In genomic region chr1:55957804-55958445, GRCm38 (mm10) we compare ENCODE assay signal across 14 mouse cellular contexts.
DNase-seq lines count a peak whose midpoint lies in the region; ATAC-seq and TF ChIP-seq lines count a peak whose summit lies in the region.
"Had no signal": no experiment of that assay in that cellular context is flagged by ENCODE, and none has a peak within 500 bp of the region (broad histone marks: within the 10 kb centered on the region; RNA-seq: fewer than 3 reads in every experiment).

No protein-coding gene starts in this region.

- H3K36me3 ChIP-seq in forebrain, postnatal 0 days (ENCODE audit: insufficient read depth), result no peaks in the 10 kb centered on the region
- no peaks in the 10 kb centered on the region for H3K36me3 ChIP-seq in forebrain, embryonic 12.5 days (replicated peaks)
- H3K36me3 ChIP-seq in liver, embryonic 15.5 days (replicated peaks), result no peaks in the 10 kb centered on the region
- H3K36me3 ChIP-seq: hindbrain, embryonic 15.5 days had no signal

- peak; percentile 44 for DNase-seq in forebrain, postnatal 0 days
- DNase-seq in liver, result no peak
- no peak for DNase-seq in urinary bladder, adult 18-20 months (ENCODE audit: low spot score in 2 of 2)
- DNase-seq: B cell, adult 2 months; cerebellum, adult 9-11 months; kidney, adult 2 months; lung, postnatal 4 days had no signal

- H3K9ac ChIP-seq in forebrain, postnatal 0 days, result 0 out of 2 replicates have a peak overlapping the region, but pooled peaks have one; percentile 3
- H3K9ac ChIP-seq in forebrain, embryonic 12.5 days, result no peak overlapping the region
- no peak overlapping the region for H3K9ac ChIP-seq in liver, embryonic 15.5 days
- H3K9ac ChIP-seq: hindbrain, embryonic 15.5 days had no signal

- 70% methylated on average over 11 of the region's 11 CpGs for WGBS in forebrain, postnatal 0 days
- WGBS in forebrain, embryonic 12.5 days, result 81% methylated on average over 11 of the region's 11 CpGs
- WGBS in liver, embryonic 15.5 days (ENCODE audit: insufficient replicate concordance), result 59% methylated on average over 11 of the region's 11 CpGs

- H3K4me2 ChIP-seq in forebrain, postnatal 0 days (ENCODE audit: low read depth), result no peak overlapping the region
- H3K4me2 ChIP-seq in forebrain, embryonic 12.5 days, result no peak overlapping the region
- H3K4me2 ChIP-seq in liver, embryonic 15.5 days, result peak overlapping the region; percentile 23; the same call in 1 of the 2 replicates
- H3K4me2 ChIP-seq: hindbrain, embryonic 15.5 days had no signal

- peak overlapping the region; percentile 67 for H3K27ac ChIP-seq in forebrain, postnatal 0 days (ENCODE audit: low read depth, low read length)
- H3K27ac ChIP-seq in forebrain, embryonic 12.5 days, result no peak overlapping the region
- H3K27ac ChIP-seq in liver, embryonic 15.5 days (replicated peaks), result no peak overlapping the region
- H3K27ac ChIP-seq: hindbrain, embryonic 15.5 days had no signal

- no peak overlapping the region for H3K4me3 ChIP-seq in forebrain, postnatal 0 days (ENCODE audit: low read depth, low read length)
- H3K4me3 ChIP-seq in forebrain, embryonic 12.5 days (replicated peaks), result no peak overlapping the region
- no peak overlapping the region for H3K4me3 ChIP-seq in liver, embryonic 15.5 days (replicated peaks)
- H3K4me3 ChIP-seq: hindbrain, embryonic 15.5 days had no signal

- ATAC-seq in forebrain, postnatal 0 days, result no peak
- no peak for ATAC-seq in forebrain, embryonic 12.5 days (ENCODE audit: low FRiP score)
- no peak for ATAC-seq in liver, embryonic 15.5 days (ENCODE audit: insufficient read depth)
- ATAC-seq in common myeloid progenitor, adult 5-6 weeks (replicated peaks; ENCODE audit: low read depth, poor library complexity, severe bottlenecking), result peak; percentile 50
- ATAC-seq in megakaryocyte progenitor cell, adult 5-6 weeks (replicated peaks; ENCODE audit: poor library complexity), result peak; percentile 48
- no peak for ATAC-seq in activated CD4-positive, CD25-positive, alpha-beta regulatory T cell, adult 4 months
- ATAC-seq: forebrain, embryonic 16.5 days had no signal

- no peaks in the 10 kb centered on the region for H3K27me3 ChIP-seq in forebrain, postnatal 0 days (ENCODE audit: insufficient read depth, low read length)
- H3K27me3 ChIP-seq in forebrain, embryonic 12.5 days, result no peaks in the 10 kb centered on the region
- no peaks in the 10 kb centered on the region for H3K27me3 ChIP-seq in liver, embryonic 15.5 days
- H3K27me3 ChIP-seq: hindbrain, embryonic 15.5 days had no signal

- no peak for TF ChIP-seq CTCF in forebrain, postnatal 0 days (IDR thresholded peaks at IDR 0.05; ENCODE audit: low read depth)

- H3K9me3 ChIP-seq in forebrain, postnatal 0 days (ENCODE audit: low read length), result no peaks in the 10 kb centered on the region
- no peaks in the 10 kb centered on the region for H3K9me3 ChIP-seq in forebrain, embryonic 12.5 days
- H3K9me3 ChIP-seq in liver, embryonic 15.5 days (replicated peaks), result no peaks in the 10 kb centered on the region
- H3K9me3 ChIP-seq: hindbrain, embryonic 15.5 days had no signal

- H3K4me1 ChIP-seq in forebrain, postnatal 0 days (ENCODE audit: insufficient read depth), result no peaks in the 10 kb centered on the region
- H3K4me1 ChIP-seq in forebrain, embryonic 12.5 days, result no peaks in the 10 kb centered on the region
- H3K4me1 ChIP-seq in liver, embryonic 15.5 days (replicated peaks), result peaks cover 4% of the 10 kb centered on the region; the same call in 1 of the 2 replicates
- H3K4me1 ChIP-seq: hindbrain, embryonic 15.5 days had no signal

Comparison
In these comparisons a context has a peak if more than half of its experiments do, and no peak if none do; other contexts are left out.
1. ATAC-seq: peak in common myeloid progenitor, adult 5-6 weeks (single experiment) and megakaryocyte progenitor cell, adult 5-6 weeks (single experiment); none in forebrain, postnatal 0 days (single experiment), forebrain, embryonic 12.5 days (single experiment), liver, embryonic 15.5 days (single experiment) and activated CD4-positive, CD25-positive, alpha-beta regulatory T cell, adult 4 months (single experiment).